Mouse (Mus musculus) hindbrain, embryonic 15.5 days (tissue): Measurements from ENCODE around the gene Slc15a5. TPM values are rescaled to one million over a fixed set of nuclear protein-coding genes. Genes with fewer than 3 reads are reported as not detected.

Experiments
- ATAC-seq: fragments of 200-750 bp; cut with Nextera tagmentation; 2 replicates; pipeline ENCODE4 v1.8.0; 2017; ENCODE audit warnings: low read depth, moderate number of reproducible peaks, moderate TSS enrichment; ENCODE audit not compliant: low FRiP score
- H3K27ac ChIP-seq: fragments of 300-500 bp; sonication (generic); replicated peaks from 2 replicates; pipeline ENCODE4 v1.5.1; 2015; ENCODE audit warnings: mild to moderate bottlenecking, inconsistent platforms
- H3K27me3 ChIP-seq: fragments of 300-500 bp; sonication (generic); 2 replicates; pipeline ENCODE4 v1.6.1; 2015; ENCODE audit warnings: control low read depth, inconsistent platforms
- H3K36me3 ChIP-seq: fragments of 300-500 bp; sonication (generic); 2 replicates; pipeline ENCODE4 v1.6.1; 2015; ENCODE audit warnings: control low read depth, inconsistent platforms
- H3K4me1 ChIP-seq: fragments of 300-500 bp; sonication (generic); replicated peaks from 2 replicates; pipeline ENCODE4 v1.6.1; 2015; ENCODE audit warnings: control low read depth, inconsistent platforms
- H3K4me2 ChIP-seq: fragments of 300-500 bp; sonication (generic); 2 replicates; pipeline ENCODE4 v1.6.1; 2015; ENCODE audit warnings: moderate library complexity, mild to moderate bottlenecking, inconsistent platforms
- H3K4me3 ChIP-seq: fragments of 300-500 bp; sonication (generic); 2 replicates; pipeline ENCODE4 v1.5.1; 2015; ENCODE audit warnings: mild to moderate bottlenecking, inconsistent platforms
- H3K9ac ChIP-seq: fragments of 300-500 bp; sonication (generic); 2 replicates; pipeline ENCODE4 v1.6.1; 2015; ENCODE audit warnings: inconsistent platforms
- H3K9me3 ChIP-seq: fragments of 300-500 bp; sonication (generic); 2 replicates; pipeline ENCODE4 v1.6.1; 2016; ENCODE audit warnings: control low read depth, inconsistent platforms
- WGBS: fragments of 180-500 bp; shearing (Covaris S2); methylation state at CpG from one replicate; pipeline ENCODE4 v1.1.7; 2015; 5-methylcytosine and 5-hydroxymethylcytosine counted together
- polyA plus RNA-seq: library from polyadenylated mRNA; unstranded; fragments of >200 nt; fragmentation: Nextera tagmentation; extraction: Ambion mirVana; gene quantifications from 2 replicates; pipeline ENCODE4 v1.2.1, GENCODE M21; 2015

Slc15a5 gene
- polyA plus RNA-seq, 1 experiment from 2014 or later = not detected

GRCm38 (mm10) chr6:138053686-138054085, 26.0 kb downstream of the Slc15a5 start:
- WGBS = 87% methylated on average over 9 of the region's 9 CpGs
- H3K4me3 ChIP-seq = no peak overlapping the region
- no peaks in the 10 kb centered on the region for H3K4me1 ChIP-seq
- H3K36me3 ChIP-seq = no peaks in the 10 kb centered on the region
- no peak overlapping the region for H3K4me2 ChIP-seq
- no peaks in the 10 kb centered on the region for H3K9me3 ChIP-seq
- no peak for ATAC-seq
- H3K9ac ChIP-seq = no peak overlapping the region
- no peaks in the 10 kb centered on the region for H3K27me3 ChIP-seq
- H3K27ac ChIP-seq = no peak overlapping the region

GRCm38 (mm10) chr6:138045364-138045763, 34.4 kb downstream of the Slc15a5 start:
- Histone ChIP-seq H3K36me3 (no peaks in the 10 kb centered on the region), H3K4me3 (no peak overlapping the region), H3K27ac (no peak overlapping the region), H3K27me3 (no peaks in the 10 kb centered on the region), H3K4me1 (no peaks in the 10 kb centered on the region), H3K9ac (no peak overlapping the region), H3K4me2 (no peak overlapping the region), H3K9me3 (no peaks in the 10 kb centered on the region)
- no peak for ATAC-seq
- 95% methylated on average over 2 of the region's 2 CpGs for WGBS

GRCm38 (mm10) chr6:138042891-138043290, 36.8 kb downstream of the Slc15a5 start:
- ATAC-seq = no peak
- Histone ChIP-seq H3K9ac (no peak overlapping the region), H3K4me2 (no peak overlapping the region), H3K36me3 (no peaks in the 10 kb centered on the region), H3K9me3 (no peaks in the 10 kb centered on the region), H3K27ac (no peak overlapping the region), H3K27me3 (no peaks in the 10 kb centered on the region), H3K4me1 (no peaks in the 10 kb centered on the region), H3K4me3 (no peak overlapping the region)
- WGBS = 95% methylated on average over 5 of the region's 5 CpGs

- Histone ChIP-seq H3K27me3 (no peaks in the 10 kb centered on the region), H3K4me3 (no peak overlapping the region), H3K36me3 (no peaks in the 10 kb centered on the region), H3K4me1 (no peaks in the 10 kb centered on the region), H3K4me2 (no peak overlapping the region), H3K27ac (no peak overlapping the region), H3K9ac (no peak overlapping the region), H3K9me3 (no peaks in the 10 kb centered on the region)
- ATAC-seq = no peak
- 93% methylated on average over 4 of the region's 4 CpGs for WGBS
Observed at GRCm38 (mm10) chr6:138041865-138042264, 37.9 kb downstream of the Slc15a5 start.

- ATAC-seq = no peak
- H3K36me3 ChIP-seq = no peaks in the 10 kb centered on the region
- WGBS = 85% methylated on average over 5 of the region's 5 CpGs
- no peak overlapping the region for H3K9ac ChIP-seq
- no peaks in the 10 kb centered on the region for H3K27me3 ChIP-seq
- H3K27ac ChIP-seq = no peak overlapping the region
- no peaks in the 10 kb centered on the region for H3K9me3 ChIP-seq
- no peak overlapping the region for H3K4me2 ChIP-seq
- no peaks in the 10 kb centered on the region for H3K4me1 ChIP-seq
- H3K4me3 ChIP-seq = no peak overlapping the region
Observed at GRCm38 (mm10) chr6:138037587-138037986, 42.1 kb downstream of the Slc15a5 start.

GRCm38 (mm10) chr6:138036891-138037290, 42.8 kb downstream of the Slc15a5 start:
- Histone ChIP-seq H3K9me3 (no peaks in the 10 kb centered on the region), H3K27ac (no peak overlapping the region), H3K27me3 (no peaks in the 10 kb centered on the region), H3K4me3 (no peak overlapping the region), H3K9ac (no peak overlapping the region), H3K4me1 (no peaks in the 10 kb centered on the region), H3K36me3 (no peaks in the 10 kb centered on the region), H3K4me2 (no peak overlapping the region)
- ATAC-seq = no peak
- WGBS = 94% methylated on average over 12 of the region's 12 CpGs

- no peaks in the 10 kb centered on the region for H3K36me3 ChIP-seq
- H3K4me2 ChIP-seq = no peak overlapping the region
- H3K9ac ChIP-seq = no peak overlapping the region
- H3K9me3 ChIP-seq = no peaks in the 10 kb centered on the region
- H3K27ac ChIP-seq = no peak overlapping the region
- H3K4me3 ChIP-seq = no peak overlapping the region
- no peaks in the 10 kb centered on the region for H3K4me1 ChIP-seq
- no peak for ATAC-seq
- H3K27me3 ChIP-seq = no peaks in the 10 kb centered on the region
Observed at GRCm38 (mm10) chr6:138016898-138017297, 62.8 kb downstream of the Slc15a5 start.

- H3K27me3 ChIP-seq = no peaks in the 10 kb centered on the region
- no peaks in the 10 kb centered on the region for H3K4me1 ChIP-seq
- H3K4me3 ChIP-seq = no peak overlapping the region
- H3K9ac ChIP-seq = no peak overlapping the region
- 82% methylated on average over 16 of the region's 16 CpGs for WGBS
- H3K36me3 ChIP-seq = no peaks in the 10 kb centered on the region
- ATAC-seq = no peak
- H3K4me2 ChIP-seq = no peak overlapping the region
- no peaks in the 10 kb centered on the region for H3K9me3 ChIP-seq
- H3K27ac ChIP-seq = no peak overlapping the region
Observed at GRCm38 (mm10) chr6:138014976-138015674, 64.6 kb downstream of the Slc15a5 start.

- no peak overlapping the region for H3K27ac ChIP-seq
- no peak overlapping the region for H3K4me3 ChIP-seq
- H3K9me3 ChIP-seq = no peaks in the 10 kb centered on the region
- H3K4me1 ChIP-seq = no peaks in the 10 kb centered on the region
- 71% methylated on average over 6 of the region's 6 CpGs for WGBS
- no peak for ATAC-seq
- no peak overlapping the region for H3K4me2 ChIP-seq
- no peaks in the 10 kb centered on the region for H3K27me3 ChIP-seq
- H3K36me3 ChIP-seq = no peaks in the 10 kb centered on the region
- H3K9ac ChIP-seq = no peak overlapping the region
Observed at GRCm38 (mm10) chr6:138011955-138012354, 67.8 kb downstream of the Slc15a5 start.

GRCm38 (mm10) chr6:138007705-138008104, 72.0 kb downstream of the Slc15a5 start:
- no peak overlapping the region for H3K4me3 ChIP-seq
- 88% methylated on average over 6 of the region's 6 CpGs for WGBS
- H3K9ac ChIP-seq = no peak overlapping the region
- H3K4me1 ChIP-seq = no peaks in the 10 kb centered on the region
- no peak overlapping the region for H3K27ac ChIP-seq
- H3K36me3 ChIP-seq = no peaks in the 10 kb centered on the region
- ATAC-seq = no peak
- H3K4me2 ChIP-seq = no peak overlapping the region
- H3K27me3 ChIP-seq = no peaks in the 10 kb centered on the region
- H3K9me3 ChIP-seq = no peaks in the 10 kb centered on the region

GRCm38 (mm10) chr6:138006525-138007251, 73.0 kb downstream of the Slc15a5 start:
- Histone ChIP-seq H3K4me3 (no peak overlapping the region), H3K9me3 (no peaks in the 10 kb centered on the region), H3K36me3 (no peaks in the 10 kb centered on the region), H3K27me3 (no peaks in the 10 kb centered on the region), H3K4me1 (no peaks in the 10 kb centered on the region), H3K4me2 (no peak overlapping the region), H3K27ac (no peak overlapping the region), H3K9ac (no peak overlapping the region)
- 85% methylated on average over 27 of the region's 27 CpGs for WGBS
- ATAC-seq = no peak

- Histone ChIP-seq H3K9me3 (no peaks in the 10 kb centered on the region), H3K4me1 (no peaks in the 10 kb centered on the region), H3K36me3 (no peaks in the 10 kb centered on the region), H3K27me3 (no peaks in the 10 kb centered on the region), H3K9ac (no peak overlapping the region), H3K27ac (no peak overlapping the region), H3K4me2 (no peak overlapping the region), H3K4me3 (no peak overlapping the region)
- no peak for ATAC-seq
Observed at GRCm38 (mm10) chr6:137989853-137990252, 89.9 kb downstream of the Slc15a5 start.
